Mouse (Mus musculus): Measurements from ENCODE around the gene Sorbs1. TPM values are rescaled to one million over a fixed set of nuclear protein-coding genes. Genes with fewer than 3 reads are reported as not detected.

The Sorbs1 gene
- polyA plus RNA-seq, 1 experiment: 13.2 TPM

DNA sequence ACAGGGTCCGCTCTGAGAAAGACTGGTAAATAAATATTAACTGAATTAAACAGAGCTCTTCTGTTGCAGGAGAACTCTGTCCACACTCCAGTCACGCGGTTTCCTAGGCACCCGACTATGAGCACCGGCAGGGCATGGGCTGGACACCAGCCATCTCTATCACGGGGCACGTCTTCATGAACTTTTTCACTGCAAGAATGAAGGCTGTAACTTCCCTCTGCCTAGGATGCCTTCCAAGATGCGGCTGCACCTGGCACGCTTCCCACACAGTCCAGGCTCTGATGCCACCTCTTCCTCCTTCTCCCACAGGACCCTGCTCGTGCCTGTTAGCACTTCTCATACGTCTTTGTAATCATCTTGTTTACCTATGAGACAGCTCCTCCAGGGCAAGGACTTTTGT, 26.0 kb downstream of the Sorbs1 start:
- Histone ChIP-seq H3K4me3 (ENCODE audit: low read depth, low read length) (no peak overlapping the region), H3K27me3 (ENCODE audit: control insufficient read depth, insufficient read depth, low read length) (no peaks in the 10 kb centered on the region), H3K27ac (ENCODE audit: insufficient read depth, low read depth, low read length) (peak overlapping the region; percentile 26)

GRCm38 (mm10) chr19:40481115-40481514, 32.5 kb downstream of the Sorbs1 start:
- Histone ChIP-seq H3K4me3 (ENCODE audit: low read depth, low read length) (no peak overlapping the region), H3K27ac (ENCODE audit: insufficient read depth, low read depth, low read length) (no peak overlapping the region), H3K27me3 (ENCODE audit: control insufficient read depth, insufficient read depth, low read length) (no peaks in the 10 kb centered on the region), H3K36me3 (ENCODE audit: control insufficient read depth, insufficient read depth, low read length) (no peaks in the 10 kb centered on the region), H3K4me1 (ENCODE audit: control insufficient read depth, insufficient read depth, insufficient read length, low read length) (peaks cover 27% of the 10 kb centered on the region)
- WGBS: 84% methylated on average over 6 of the region's 6 CpGs
- TF ChIP-seq CTCF (IDR thresholded peaks at IDR 0.05; ENCODE audit: extremely low read depth, insufficient read length, insufficient replicate concordance, low read depth, low read length) (no peak), POLR2A (IDR thresholded peaks at IDR 0.05; ENCODE audit: low read depth, low read length) (no peak)

More for the DNA sequence above, 26.0 kb downstream of the Sorbs1 start:
- 11% methylated on average over 11 of the region's 11 CpGs for WGBS
- TF ChIP-seq CTCF (IDR thresholded peaks at IDR 0.05; ENCODE audit: extremely low read depth, insufficient read length, insufficient replicate concordance, low read depth, low read length): no peak
- no peak for TF ChIP-seq POLR2A (IDR thresholded peaks at IDR 0.05; ENCODE audit: low read depth, low read length)
- Histone ChIP-seq H3K4me1 (ENCODE audit: control insufficient read depth, insufficient read depth, insufficient read length, low read length) (peaks cover 28% of the 10 kb centered on the region), H3K36me3 (ENCODE audit: control insufficient read depth, insufficient read depth, low read length) (no peaks in the 10 kb centered on the region)

- H3K27ac ChIP-seq (ENCODE audit: insufficient read depth, low read depth, low read length): peak overlapping the region; percentile 95
- H3K4me1 ChIP-seq (ENCODE audit: control insufficient read depth, insufficient read depth, insufficient read length, low read length): peaks cover 32% of the 10 kb centered on the region
- WGBS: 61% methylated on average over 10 of the region's 10 CpGs
- H3K27me3 ChIP-seq (ENCODE audit: control insufficient read depth, insufficient read depth, low read length): no peaks in the 10 kb centered on the region
- H3K4me3 ChIP-seq (ENCODE audit: low read depth, low read length): no peak overlapping the region
- H3K36me3 ChIP-seq (ENCODE audit: control insufficient read depth, insufficient read depth, low read length): no peaks in the 10 kb centered on the region
- no peak for TF ChIP-seq CTCF (IDR thresholded peaks at IDR 0.05; ENCODE audit: extremely low read depth, insufficient read length, insufficient replicate concordance, low read depth, low read length)
- TF ChIP-seq POLR2A (IDR thresholded peaks at IDR 0.05; ENCODE audit: low read depth, low read length): no peak
Measured at GRCm38 (mm10) chr19:40478161-40478575, 35.4 kb downstream of the Sorbs1 start.

DNA sequence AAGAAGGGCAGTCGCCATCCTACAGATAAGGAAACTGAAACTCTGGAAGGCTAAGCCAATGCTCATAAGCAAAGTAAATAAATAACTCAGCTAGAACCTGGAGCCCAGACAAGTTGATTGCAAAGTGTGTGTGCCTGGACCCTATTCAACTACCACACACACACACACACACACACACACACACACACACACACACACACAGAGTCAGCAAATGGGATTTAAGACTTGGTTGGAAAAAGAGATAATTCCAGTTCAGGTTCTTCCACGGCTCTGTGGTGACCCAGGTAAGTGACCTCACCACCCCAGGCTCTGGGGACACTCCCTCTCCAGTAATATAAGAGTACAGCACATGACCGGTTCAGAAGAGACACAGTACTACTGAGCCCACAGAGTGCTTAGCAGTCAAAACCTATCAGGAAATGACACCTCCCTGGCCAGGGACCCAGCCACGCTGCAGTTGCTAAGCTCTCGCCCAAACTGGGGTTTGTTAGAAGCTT, 36.1 kb downstream of the Sorbs1 start:
- WGBS: 9% methylated on average over 5 of the region's 5 CpGs
- Histone ChIP-seq H3K36me3 (ENCODE audit: control insufficient read depth, insufficient read depth, low read length) (no peaks in the 10 kb centered on the region), H3K27ac (ENCODE audit: insufficient read depth, low read depth, low read length) (peak overlapping the region; percentile 95), H3K27me3 (ENCODE audit: control insufficient read depth, insufficient read depth, low read length) (no peaks in the 10 kb centered on the region), H3K4me1 (ENCODE audit: control insufficient read depth, insufficient read depth, insufficient read length, low read length) (peaks cover 32% of the 10 kb centered on the region), H3K4me3 (ENCODE audit: low read depth, low read length) (no peak overlapping the region)
- no peak for TF ChIP-seq POLR2A (IDR thresholded peaks at IDR 0.05; ENCODE audit: low read depth, low read length)
- TF ChIP-seq CTCF (IDR thresholded peaks at IDR 0.05; ENCODE audit: extremely low read depth, insufficient read length, insufficient replicate concordance, low read depth, low read length): no peak

- Histone ChIP-seq H3K4me1 (ENCODE audit: control insufficient read depth, insufficient read depth, insufficient read length, low read length) (peaks cover 34% of the 10 kb centered on the region), H3K36me3 (ENCODE audit: control insufficient read depth, insufficient read depth, low read length) (no peaks in the 10 kb centered on the region), H3K27me3 (ENCODE audit: control insufficient read depth, insufficient read depth, low read length) (no peaks in the 10 kb centered on the region), H3K27ac (ENCODE audit: insufficient read depth, low read depth, low read length) (peak overlapping the region; percentile 95), H3K4me3 (ENCODE audit: low read depth, low read length) (no peak overlapping the region)
- 28% methylated on average over 4 of the region's 4 CpGs for WGBS
- no peak for TF ChIP-seq CTCF (IDR thresholded peaks at IDR 0.05; ENCODE audit: extremely low read depth, insufficient read length, insufficient replicate concordance, low read depth, low read length)
- TF ChIP-seq POLR2A (IDR thresholded peaks at IDR 0.05; ENCODE audit: low read depth, low read length): no peak
Measured at GRCm38 (mm10) chr19:40476491-40476890, 37.1 kb downstream of the Sorbs1 start.

- 43% methylated on average over 10 of the region's 10 CpGs for WGBS
- Histone ChIP-seq H3K27ac (ENCODE audit: insufficient read depth, low read depth, low read length) (peak overlapping the region; percentile 26; the same call in 1 of the 2 replicates), H3K4me3 (ENCODE audit: low read depth, low read length) (no peak overlapping the region), H3K36me3 (ENCODE audit: control insufficient read depth, insufficient read depth, low read length) (no peaks in the 10 kb centered on the region), H3K4me1 (ENCODE audit: control insufficient read depth, insufficient read depth, insufficient read length, low read length) (peaks cover 13% of the 10 kb centered on the region; the same call in 1 of the 2 replicates), H3K27me3 (ENCODE audit: control insufficient read depth, insufficient read depth, low read length) (no peaks in the 10 kb centered on the region)
- TF ChIP-seq CTCF (IDR thresholded peaks at IDR 0.05; ENCODE audit: extremely low read depth, insufficient read length, insufficient replicate concordance, low read depth, low read length) (no peak), POLR2A (IDR thresholded peaks at IDR 0.05; ENCODE audit: low read depth, low read length) (no peak)
Measured at GRCm38 (mm10) chr19:40471526-40472245, 41.9 kb downstream of the Sorbs1 start.

- TF ChIP-seq CTCF (IDR thresholded peaks at IDR 0.05; ENCODE audit: extremely low read depth, insufficient read length, insufficient replicate concordance, low read depth, low read length): no peak
- Histone ChIP-seq H3K36me3 (ENCODE audit: control insufficient read depth, insufficient read depth, low read length) (no peaks in the 10 kb centered on the region), H3K27me3 (ENCODE audit: control insufficient read depth, insufficient read depth, low read length) (no peaks in the 10 kb centered on the region), H3K4me1 (ENCODE audit: control insufficient read depth, insufficient read depth, insufficient read length, low read length) (peaks cover 4% of the 10 kb centered on the region; the same call in 1 of the 2 replicates), H3K4me3 (ENCODE audit: low read depth, low read length) (no peak overlapping the region), H3K27ac (ENCODE audit: insufficient read depth, low read depth, low read length) (no peak overlapping the region)
- WGBS: 88% methylated on average over 5 of the region's 5 CpGs
Measured at GRCm38 (mm10) chr19:40469792-40470191, 43.8 kb downstream of the Sorbs1 start.
